Mouse (Mus musculus) cerebellum, adult 9-10 months (tissue): ENCODE measurements around the gene Slc25a11.

Source experiments
- DNase-seq: peaks from one replicate; pipeline ENCODE4 v3.0.0; 2022

Gene Slc25a11

GRCm38 (mm10) chr11:70619101-70619500, 28.2 kb downstream of the Slc25a11 start, which contains the start of gene Chrne:
Chrne (minus strand) TSS chr11:70619216.
- DNase-seq: no peak

GRCm38 (mm10) chr11:70615516-70616093, 31.7 kb downstream of the Slc25a11 start, which contains the start of gene 4930544D05Rik:
4930544D05Rik (plus strand) TSS chr11:70615848.
- no peak for DNase-seq

GRCm38 (mm10) chr11:70615074-70615473, 32.2 kb downstream of the Slc25a11 start:
- DNase-seq: no peak

GRCm38 (mm10) chr11:70612505-70612904, 34.8 kb downstream of the Slc25a11 start:
- no peak for DNase-seq

- no peak for DNase-seq
Measured at GRCm38 (mm10) chr11:70610752-70611151, 36.5 kb downstream of the Slc25a11 start.

DNA sequence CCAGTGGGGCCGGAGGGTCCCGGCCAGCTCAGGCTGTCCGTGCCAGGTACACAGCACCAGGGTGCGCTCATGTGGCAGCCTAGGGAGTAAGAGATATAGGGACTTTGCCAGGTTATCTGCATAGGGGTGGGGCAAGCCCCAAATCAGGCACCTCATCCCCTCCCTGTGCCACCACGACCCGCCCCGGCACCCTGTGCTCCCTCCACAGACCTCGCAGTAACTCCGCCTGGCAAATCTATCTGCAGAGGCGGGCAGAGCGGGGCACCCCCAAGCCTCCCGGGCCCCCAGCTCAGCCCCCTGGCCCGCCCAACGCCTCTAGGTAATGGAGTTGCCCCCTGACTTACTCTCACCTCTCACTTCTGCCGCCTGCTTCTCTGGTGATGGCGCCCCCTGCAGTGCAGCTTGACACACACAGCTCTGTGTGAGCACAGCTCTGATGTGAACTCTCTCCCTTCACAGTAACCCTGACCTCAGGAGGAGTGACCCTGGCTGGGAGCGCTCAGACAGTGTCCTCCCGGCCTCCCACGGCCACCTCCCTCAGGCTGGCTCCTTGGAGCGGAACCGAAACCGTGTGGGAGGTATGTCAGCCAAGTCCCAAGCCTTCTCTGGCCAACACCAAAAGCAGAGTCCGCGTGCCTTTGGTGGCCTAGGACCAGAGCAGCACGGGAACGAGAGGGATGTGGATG, 38.8 kb downstream of the Slc25a11 start:
- DNase-seq: no peak

DNA sequence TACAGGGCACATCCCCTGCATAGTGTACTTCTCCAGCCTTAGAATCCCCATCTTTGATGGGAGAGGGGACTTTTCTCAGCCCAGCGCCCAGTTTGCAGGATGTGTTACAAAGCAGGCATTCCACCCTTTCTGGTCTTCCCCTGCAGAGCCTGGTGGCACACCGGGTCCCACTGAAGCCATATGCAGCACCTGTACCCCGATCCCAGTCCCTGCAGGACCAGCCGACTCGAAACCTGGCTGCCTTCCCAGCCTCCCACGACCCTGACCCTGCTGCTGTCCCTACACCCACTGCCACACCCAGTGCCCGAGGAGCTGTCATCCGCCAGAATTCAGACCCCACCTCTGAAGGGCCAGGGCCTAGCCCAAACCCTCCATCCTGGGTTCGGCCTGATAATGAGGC, 39.7 kb downstream of the Slc25a11 start:
- no peak for DNase-seq

DNA sequence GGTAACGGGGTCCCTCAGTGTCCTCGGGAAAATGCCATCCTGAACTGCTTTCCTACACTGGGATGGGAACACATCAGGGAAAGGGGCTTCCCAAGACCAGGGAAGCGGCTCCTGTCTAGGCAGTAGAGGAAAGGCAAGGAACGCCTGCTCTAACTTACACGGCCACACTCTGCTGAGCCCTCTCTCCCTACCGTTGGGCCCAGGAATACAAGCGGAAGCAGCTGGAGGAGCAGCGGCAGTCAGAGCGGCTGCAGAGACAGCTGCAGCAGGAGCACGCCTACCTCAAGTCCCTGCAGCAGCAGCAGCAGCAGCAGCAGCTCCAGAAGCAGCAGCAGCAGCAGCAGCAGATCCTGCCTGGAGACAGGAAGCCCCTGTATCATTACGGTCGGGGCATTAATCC, 40.6 kb downstream of the Slc25a11 start:
- no peak for DNase-seq

- peak; percentile 84 for DNase-seq
Measured at GRCm38 (mm10) chr11:70605024-70605566, 42.2 kb downstream of the Slc25a11 start.

DNA sequence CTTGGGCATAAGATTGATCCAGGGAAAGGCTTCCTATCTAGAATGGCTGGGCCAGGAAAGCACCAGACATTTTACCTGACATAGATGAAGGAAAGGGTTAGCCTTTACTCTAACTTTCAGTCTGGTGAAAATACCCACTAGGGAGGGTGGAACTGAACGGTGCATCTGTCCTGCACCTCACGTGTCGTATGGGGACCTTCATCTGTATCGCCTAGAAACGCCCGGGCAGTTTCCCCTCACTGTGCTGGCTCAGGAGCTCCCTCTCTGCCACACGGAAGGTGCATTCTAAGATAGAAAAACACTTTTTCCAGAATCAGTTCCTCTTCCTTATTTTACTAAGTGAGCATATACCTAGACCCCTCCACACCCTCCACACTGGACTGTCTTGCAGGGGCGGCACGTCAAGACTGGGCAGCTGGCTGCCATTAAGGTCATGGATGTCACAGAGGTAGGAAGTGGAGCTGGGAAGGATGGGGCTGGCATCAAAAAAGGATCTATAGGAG, 48.8 kb downstream of the Slc25a11 start:
- DNase-seq: no peak

DNA sequence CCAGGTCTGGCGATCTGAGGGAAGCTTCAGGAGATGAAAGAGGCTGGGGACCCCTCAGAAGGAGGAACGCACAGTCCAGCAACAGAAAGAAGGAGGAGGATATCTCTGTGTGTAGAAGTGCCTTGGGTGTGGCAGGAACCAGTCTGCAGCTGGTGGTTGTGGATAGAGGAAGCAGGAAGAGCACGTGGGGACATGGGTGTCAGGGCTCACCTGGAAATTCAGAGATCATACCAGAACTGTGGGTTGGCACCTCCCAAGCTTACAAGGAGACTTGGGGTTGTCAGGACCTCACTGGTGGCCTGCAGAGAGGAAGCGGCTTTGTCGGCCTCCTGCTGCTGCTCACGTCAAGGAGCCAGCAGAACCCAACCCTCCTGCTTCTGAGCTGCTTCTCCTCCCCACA, 50.0 kb downstream of the Slc25a11 start:
- no peak for DNase-seq

- DNase-seq: no peak
Measured at GRCm38 (mm10) chr11:70596094-70596493, 51.2 kb downstream of the Slc25a11 start.

- DNase-seq: no peak
Measured at GRCm38 (mm10) chr11:70595638-70596037, 51.6 kb downstream of the Slc25a11 start.

DNA sequence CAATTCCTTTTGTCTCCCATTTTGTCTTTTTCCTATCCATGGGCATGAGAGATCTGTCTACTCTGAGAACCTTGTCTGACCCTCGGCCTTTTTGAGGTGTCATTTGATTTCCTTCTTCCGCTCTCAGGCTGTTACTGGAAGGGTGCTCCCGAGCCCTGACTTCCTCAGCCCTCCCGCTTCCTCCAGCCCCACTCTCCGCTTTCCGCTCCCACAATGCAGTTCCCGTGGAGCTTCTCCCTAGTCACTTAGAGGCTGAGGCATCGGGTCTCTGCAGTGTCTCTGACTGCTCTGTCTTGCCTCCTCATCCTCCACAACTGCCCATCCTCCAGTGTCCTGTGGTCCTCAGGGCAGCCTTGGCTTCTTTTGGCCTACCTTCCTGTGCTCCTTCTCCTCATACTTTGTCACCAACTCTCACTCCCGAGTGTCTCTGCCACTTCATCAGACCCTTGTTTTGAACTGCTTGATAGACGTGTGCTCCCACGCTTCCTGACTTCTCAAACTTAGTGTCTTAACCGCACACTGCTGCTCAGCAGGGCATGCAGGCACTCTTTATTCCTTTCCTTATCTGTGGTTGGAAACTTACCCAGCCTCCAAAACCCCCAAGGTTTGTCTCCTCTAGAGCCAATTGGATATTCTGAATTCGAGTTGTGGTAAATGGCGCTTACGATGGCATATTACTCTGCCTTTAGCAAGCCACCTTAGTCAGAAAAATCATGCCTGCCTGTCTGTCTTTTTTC, 52.9 kb downstream of the Slc25a11 start:
- DNase-seq: no peak
